Mouse (Mus musculus) frontal cortex, postnatal 36 days (tissue): ENCODE data around the gene Gm45837.
A peak's percentile ranks its signal among the peaks of the same experiment; 100 is the strongest.

Experiments used
- DNase-seq, 2 experiments: peaks; one replicate each; pipeline ENCODE4 v3.0.0; 2022; ENCODE audit warnings: low spot score in 2 of 2

The Gm45837 gene

DNA sequence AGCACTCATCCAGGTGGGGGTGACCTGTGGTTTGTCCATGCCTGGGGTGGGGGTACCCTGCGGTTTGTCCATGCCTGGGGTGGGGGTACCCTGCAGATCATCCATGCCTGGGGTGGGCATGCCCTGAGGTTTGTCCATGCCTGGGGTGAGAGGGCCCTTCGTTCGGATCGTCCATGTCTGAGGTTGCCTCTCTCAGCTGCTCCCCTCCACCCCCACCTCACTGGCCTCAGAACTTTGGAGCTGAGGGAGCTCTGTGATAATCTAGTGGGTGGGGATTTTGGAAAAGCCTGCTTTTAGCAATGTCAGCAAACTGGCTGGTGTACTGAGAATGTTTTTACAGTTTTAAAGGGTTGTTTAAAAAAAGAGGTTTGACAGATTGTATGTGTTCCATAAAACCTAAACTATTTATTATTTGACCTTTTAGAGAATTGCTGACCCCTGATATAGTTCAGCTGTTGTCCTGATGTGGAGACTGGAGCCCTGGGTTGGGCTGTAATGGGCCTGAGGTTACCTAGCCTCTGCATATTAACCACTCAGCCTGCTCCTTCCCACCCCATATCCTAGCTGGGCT lies 18.7 kb upstream of the Gm45837 start:
- no peak for DNase-seq

DNA sequence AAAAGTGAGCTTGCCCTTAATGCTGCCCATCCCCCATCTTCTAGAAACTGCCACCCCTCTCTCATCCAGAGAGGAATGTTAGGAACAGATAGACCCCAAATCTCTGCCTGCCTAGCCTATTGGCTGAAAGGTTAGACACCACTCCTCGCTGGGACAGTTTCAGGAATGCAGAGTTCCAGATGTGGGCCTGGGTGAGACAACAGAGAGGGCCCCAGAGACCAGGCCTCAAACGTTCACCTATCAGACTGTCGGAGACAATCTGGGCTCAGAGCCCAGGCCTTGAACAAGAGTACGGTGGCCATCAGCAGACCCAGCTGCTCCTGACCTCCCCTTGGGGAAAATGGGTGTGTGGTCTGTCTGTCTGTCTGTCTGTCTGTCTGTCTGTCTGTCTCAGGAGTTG lies 17.7 kb upstream of the Gm45837 start:
- DNase-seq = no peak

DNA sequence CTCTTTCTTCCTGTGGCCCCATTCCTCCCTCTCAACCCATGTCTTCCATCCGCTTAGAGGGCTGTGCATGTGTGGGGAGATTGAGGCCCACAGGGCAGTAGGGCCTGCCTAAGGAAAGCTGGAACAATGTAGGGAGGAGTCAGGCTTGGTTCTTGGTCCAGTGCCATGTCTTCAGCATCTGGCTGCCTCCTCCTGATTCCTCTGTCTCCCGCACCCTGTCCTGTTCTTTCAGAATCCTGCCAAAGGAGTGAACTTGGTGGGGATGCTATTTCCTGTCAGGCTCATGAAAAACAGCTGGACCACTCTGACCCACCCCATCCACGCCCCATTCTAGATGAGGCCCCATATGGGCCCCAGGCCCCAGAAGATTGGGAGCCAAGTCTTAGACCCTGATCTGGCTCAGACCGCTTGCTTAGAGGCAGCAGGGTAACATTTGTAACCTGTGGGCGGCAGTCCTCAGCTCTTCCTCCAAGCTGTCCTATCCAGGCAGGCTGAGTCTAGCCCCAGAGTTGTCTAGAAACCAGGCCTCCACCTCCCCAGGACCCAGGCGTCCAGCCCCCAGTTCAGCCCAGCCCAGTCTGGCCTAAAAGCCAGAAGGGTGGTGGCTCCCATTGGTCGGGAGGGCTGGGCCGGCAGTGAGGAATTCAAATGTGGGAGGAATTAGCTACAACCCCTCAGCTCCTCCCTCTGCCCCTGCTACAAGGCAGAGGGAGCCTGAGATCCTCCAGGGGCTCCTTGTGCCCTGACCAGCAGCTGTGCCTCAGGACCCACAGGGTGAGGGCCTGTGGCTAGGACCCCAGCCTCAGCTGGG lies 16.8 kb upstream of the Gm45837 start:
- no peak for DNase-seq

DNA sequence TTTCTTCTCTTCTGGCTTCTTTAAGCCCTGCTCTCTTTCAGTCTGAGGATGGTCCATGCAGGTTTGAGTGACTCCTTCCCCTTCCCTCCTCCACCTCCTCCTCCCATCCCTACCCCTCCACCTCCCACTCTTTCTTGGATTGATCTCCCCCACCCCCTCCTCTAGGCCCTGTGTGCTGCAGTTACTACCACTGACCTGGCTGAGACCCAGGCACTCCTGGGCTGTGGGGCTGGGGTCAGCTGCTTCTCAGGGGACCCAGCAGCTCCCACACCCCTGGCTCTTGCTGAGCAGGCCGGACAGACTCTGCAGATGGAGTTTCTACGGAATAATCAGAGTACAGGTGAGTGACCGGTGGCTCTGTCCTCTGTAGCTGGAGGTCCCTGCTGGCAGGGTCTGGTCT lies 16.1 kb upstream of the Gm45837 start:
- no peak for DNase-seq

DNA sequence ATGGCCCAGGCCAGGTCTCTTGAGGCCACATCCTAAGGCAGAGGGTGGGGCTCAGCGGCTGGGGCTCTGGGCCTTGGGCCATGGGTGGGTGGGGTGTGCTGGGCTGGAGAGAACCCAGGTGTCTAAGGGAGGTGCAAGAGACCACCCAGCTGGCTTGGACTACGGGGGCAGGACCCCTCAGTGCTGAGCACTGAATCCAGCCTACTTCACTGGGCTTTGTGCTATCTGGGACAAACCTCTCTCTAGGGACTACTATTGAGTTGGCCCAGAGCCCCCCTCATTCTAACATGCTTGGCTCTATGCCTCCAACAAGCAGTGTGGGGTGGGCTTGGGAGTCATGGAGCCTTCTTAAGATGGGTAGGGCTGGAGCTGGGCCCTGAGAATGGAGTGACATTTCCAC lies 15.2 kb upstream of the Gm45837 start:
- no peak for DNase-seq

DNA sequence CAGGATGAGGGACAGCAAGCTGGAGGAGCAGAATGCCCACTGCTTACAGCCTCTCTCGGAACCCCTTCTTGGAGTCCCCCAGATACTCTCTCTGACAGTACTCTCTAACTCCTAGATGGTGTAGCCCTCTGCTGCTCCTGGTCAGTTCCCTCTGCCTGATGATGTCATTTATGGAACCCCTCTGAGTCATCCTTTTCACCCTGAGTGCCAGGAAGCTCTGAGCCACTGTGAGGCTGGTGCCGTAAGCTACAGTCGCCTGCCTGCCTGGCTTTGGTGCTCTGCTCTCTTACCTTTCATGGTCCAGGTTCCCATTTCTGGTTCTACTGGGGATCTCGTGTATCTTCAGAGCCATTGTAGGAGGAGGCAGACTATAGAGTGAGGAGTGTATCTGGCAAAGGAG lies 13.5 kb upstream of the Gm45837 start:
- DNase-seq = no peak

DNA sequence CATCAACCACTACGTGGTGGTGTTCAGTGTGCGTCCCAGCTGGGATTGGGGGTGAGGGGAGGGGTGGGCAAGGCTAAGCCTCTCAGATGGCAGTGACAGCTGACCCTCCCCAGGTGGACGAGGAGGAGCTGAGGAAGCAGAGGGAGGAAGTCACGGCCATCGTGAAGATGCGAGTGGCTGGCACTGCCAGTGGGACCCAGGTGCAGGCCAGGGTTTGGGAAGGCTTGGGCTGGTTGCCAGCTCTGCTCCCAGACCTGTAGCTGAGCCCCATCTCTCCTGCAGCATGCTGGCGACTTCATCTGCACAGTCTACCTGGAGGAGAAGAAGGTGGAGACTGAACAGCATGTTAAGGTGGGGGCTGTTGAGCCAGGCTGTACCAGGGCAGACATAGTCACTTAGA lies 9.2 kb upstream of the Gm45837 start:
- no peak for DNase-seq

DNA sequence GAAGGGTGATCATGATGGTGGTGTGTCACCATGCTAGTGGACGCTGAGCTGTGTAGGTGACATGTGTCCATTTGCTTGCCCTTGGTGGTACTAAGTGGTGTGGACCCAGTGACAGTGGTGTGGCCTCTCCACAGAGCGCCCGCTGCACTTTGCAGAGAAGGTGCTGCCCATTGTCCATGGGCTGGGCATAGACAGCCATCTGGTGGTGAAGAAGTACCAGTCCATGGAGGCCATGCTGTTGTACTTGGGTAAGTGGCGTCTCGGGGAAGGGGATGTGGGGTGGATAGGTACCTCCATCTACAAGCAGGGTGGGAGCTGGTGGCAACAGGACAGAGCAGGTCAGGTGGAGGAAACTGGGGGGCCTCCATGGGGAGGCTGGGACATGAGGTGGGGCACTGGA lies 6.9 kb upstream of the Gm45837 start:
- no peak for DNase-seq

DNA sequence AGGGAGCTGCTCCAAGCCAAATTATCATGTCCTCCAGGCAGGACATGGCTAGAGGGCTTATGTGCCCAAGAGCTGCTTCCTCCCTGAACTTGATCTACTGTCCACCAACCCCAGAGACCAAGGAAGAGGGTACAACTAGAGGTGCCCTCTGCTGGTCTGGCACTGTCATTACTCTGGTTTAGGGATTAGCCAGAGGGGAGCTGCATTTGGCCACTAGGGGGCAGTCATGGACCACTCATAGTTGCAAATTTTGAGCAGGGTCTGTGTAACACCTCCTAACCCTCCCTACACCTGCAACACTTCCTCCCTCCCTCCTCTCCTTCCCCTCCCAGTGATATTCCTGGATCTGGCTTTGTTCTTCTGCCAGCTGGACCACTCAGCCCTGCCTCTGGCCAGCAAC lies 2.1 kb downstream of the Gm45837 start:
- DNase-seq = peak; percentile 90 to 93

DNA sequence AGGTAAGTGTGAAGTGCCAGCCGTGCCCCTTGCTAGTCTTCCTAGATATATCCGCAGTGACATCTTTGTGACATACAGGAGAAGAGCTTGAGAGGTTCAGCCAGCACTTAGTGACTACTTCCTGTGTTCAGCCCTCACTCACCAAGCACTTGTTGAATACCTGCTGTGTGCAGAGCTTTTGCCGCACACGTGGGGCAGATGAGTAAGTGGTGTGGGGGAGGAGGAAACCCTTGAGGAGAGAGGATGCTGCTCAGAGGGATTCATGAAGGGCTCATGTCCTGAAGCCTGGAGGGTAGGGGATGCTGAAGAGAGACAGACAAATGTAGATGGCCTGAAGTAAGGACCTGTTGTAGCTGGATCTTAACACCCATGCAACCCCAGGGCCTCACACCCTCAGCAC lies 3.5 kb downstream of the Gm45837 start:
- DNase-seq = no peak

DNA sequence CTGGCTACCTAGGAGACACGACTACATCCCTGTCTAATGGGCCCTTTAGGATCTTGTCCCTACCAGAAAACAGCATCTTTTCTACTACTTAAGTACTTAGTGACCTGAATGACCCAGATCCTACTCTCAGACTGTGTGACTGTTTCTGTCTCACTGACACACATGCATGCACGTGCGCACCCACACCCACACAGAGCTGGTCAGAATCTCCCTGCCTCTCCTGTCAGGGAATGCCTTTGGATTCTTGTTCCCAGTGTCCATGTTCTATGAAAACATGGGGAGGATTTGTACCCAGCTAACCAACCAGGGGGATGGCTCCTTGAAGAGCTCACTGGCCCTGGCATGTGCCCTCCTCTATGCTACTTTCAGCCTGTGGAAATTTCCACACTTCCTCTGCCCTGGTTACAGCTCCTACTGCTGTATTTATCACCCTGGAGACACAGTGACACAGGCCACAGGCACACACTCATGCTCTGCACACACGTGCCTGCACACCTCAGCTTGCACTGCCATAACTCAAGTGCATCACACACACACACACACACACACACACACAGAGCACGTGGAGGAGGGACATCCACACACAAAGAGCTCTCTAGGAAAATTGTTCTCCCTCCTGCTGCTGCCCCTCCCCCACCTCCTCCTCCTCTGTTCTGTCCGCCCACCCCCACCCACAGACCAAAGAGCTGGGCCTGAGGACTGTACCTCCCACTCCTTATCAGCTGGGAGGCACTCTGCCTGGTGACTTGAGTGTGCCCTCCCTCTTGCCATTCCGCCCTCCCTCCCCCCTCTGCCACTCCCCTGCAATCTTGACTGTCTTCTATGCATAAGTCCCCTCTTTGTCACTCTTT lies 4.2 kb downstream of the Gm45837 start:
- DNase-seq = no peak

DNA sequence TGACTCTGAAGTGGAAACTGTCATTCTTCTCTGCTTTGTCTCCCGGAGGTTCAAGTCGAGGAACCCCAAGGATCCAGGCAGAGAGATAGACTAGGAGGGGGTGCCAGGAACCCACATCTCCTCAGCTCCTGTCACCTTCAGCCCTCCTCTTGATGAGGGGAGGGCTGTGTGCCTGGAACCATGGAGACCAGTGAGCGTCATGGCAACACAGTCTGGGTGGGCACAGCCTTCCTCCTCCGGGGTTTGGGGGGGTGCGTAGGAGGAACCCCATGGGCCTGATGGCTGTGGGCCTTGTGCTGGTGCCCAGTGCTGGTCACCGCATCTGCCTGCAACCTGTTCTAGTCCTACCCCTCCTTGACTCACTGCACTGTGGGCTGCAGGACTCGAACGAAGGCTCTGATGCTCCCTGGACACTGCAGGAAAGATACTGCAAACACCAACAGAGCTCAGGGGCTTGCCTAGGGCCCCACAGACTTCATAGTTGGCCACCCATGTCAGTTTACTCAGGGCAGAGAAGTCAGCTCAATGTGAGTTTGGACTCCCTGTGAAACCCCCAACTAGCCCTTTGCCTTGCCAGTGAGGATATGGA lies 4.9 kb downstream of the Gm45837 start:
- no peak for DNase-seq

DNA sequence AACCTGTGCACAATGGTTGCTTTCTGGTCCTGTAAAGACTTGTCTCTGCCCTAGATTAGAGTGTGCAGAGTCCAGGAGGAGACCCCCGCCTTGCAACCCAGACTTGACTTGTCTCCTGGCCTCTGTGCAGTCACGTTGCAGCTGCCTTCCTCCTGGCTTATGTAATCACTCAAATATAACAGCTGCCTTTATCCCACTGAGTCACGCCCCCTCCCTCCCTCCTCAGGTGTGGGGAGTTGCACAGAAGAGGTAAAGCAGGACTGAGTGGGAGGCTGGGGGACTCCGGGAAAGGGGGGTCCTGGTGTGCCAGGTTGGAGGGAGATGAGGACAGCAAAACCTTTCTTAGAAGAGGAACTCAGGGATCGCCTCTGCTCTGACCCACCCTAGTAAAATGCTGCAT lies 5.7 kb downstream of the Gm45837 start:
- no peak for DNase-seq

DNA sequence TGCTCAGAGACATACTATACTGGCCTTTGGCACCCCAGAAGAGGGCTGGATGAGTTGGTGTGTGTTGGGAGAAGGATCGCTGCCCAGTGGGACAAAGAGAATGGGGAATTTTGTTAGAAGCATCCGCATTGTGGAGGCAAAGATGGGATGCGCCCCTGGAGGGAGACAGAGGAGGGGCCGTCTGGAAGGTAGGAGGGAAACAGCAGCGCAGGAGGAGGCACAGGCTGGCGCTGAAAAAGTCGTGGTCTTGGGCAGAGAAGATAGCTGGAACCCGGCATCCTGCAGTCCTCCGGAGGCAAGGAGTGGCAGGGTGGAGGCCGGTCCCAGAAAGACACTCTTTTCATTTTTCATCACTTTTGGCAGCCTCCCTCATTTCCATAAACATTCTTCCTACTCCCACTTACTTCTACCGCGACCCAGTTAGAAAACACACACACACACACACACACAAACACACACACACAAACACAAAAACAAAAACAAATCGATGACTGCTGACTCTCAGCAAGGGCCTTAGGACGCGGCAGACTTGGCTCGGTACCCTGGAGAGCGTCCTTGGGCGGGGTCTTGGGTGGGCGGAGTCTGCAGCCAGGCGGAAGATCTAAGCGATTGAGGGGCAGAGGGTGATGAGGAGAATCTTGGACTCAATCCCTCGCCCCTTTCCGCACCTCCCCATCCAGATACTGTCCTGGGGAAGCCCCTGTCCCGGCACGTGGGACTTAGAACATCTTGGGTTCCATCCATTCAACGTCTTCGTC lies 8.5 kb downstream of the Gm45837 start:
- no peak for DNase-seq

DNA sequence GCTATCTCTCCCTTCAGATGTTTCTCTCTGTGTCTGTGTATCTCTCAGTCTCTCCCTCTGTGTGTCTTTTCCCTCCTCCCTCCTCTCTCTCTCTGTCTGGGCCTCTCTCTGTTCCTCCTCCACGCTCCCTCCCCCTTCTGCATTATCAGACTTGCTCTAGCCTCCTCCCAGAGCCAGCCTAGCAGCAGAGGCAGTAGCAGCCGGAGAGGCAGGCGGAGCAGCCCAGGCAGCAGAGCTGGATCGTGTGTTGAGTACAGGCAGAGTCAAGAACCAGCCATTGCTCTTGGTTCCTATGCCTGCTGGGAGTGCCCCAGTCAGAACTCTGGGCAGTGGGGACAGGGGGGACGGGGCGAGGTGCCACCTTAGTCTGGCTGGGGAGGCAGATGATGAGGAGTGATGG lies 10.8 kb downstream of the Gm45837 start, which contains the start of gene Pde2a:
Gene Pde2a, plus strand, starts transcription at position 163 of the 400 bp plus-strand sequence.
- peak; percentile 87 to 88 for DNase-seq

DNA sequence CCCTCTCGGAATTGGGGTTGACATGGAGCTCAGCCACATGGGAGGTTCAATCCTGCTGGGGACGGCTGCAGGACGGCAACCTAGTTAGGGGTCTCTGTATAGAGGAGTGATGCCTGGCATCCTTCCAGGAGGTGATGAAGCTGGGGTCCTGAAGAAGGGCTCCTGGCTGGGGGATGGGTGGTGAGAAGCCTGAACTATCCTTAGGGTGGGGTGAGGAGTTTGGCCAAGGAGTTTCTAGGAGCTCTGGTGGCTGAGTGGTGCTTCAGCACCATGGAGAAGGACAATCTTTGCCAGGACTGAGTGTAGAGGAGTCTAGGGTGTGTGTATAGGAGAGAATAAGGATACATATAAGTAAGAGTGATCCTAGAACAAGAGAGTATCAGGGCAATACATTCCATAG lies 11.4 kb downstream of the Gm45837 start:
- no peak for DNase-seq

DNA sequence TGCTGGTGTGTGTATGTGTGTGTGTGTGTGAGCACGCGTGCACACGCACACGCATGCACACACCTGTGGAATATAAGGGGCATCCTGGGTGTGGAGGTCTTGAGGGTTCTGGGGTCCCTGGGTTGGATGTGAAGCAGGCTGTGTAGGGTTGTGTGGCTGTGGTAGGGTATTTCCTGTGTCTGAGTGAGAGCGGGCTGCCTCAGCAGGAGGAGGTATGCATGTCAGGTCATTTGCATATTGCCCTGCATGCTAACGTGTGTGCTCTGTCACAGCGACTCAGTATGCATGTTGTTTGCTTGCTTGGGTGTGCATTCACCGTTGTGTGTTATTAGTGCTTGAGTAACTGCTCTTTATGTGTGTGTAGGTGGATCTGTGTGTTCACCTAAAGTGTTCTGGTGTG lies 12.0 kb downstream of the Gm45837 start:
- DNase-seq = no peak

DNA sequence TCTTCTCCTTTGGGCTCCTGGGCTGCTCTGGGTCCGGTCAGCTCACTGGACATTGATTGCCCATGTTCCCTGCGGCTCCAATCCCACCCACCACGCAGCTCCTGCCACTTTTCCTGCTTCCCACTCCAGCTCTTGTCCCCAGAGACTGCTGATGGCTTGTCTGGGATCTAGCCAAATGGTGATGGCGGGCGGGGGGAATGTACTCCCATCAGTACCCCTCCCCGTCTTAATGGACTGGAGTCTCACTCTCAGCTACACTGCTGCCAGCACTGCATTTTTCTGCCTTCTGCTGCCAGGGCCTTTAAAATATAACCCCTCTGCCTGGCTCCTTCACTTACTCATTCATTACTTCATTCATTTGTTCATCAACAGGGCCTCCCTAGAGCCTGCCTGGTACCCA lies 13.3 kb downstream of the Gm45837 start:
- DNase-seq = no peak

DNA sequence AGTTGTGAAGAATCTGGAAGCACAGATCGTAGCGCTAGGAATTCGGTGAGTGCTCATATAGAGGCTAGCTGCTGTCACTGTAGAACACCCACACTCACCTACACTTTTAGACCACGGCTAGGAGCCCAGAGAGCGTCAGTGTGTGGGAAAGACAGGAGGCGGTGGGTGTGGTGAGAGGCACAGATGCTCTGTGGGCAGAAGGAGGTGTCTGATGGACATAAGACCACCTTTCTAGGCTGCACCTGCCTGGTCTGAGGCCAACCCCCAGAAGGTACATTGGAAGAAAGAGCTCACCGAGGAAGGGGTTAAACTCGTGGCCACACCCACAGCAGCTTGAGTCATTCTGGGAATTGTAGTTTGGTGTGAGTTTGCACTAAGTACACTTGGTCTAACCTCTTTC lies 16.0 kb downstream of the Gm45837 start:
- DNase-seq = peak in 1 of 2 experiments; percentile 75

DNA sequence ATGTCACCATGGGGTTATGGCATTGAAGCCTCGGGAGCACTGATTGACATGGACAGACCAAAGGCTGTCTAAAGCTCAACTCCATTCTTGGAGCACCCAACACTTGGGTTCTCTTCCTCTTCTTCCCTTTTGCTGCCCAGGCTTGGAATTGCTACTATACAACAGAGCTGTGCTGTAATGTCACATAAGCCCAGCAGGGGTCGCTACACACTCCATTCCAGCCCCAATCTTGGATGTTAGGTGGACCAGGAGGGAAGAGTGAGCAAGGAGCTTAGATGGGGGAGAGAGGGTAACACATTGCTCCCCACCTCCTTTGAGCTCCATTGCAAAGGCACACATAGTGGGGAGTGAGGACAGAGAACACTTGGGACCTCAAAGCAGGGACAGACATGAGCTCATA lies 17.1 kb downstream of the Gm45837 start:
- peak in 1 of 2 experiments; percentile 62 for DNase-seq

DNA sequence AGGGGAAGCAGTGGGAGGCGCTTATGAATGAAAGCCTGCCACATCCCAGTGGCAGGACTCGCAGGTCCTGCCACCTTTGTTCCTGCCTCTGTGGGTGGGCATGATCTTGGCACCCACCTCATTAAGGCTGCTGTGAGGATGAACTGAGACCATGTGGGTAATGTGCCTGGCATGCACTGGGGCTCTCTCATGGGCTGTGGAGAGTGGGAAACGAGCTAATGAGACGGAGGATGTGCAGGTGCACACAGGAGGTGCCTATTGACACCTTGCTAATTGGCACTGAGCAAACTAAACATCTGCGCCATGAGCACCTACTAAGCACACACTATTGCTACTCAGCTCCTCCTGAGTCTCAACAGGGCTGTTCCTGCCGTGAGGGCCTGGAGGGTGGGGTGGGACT lies 24.4 kb downstream of the Gm45837 start:
- DNase-seq = no peak

DNA sequence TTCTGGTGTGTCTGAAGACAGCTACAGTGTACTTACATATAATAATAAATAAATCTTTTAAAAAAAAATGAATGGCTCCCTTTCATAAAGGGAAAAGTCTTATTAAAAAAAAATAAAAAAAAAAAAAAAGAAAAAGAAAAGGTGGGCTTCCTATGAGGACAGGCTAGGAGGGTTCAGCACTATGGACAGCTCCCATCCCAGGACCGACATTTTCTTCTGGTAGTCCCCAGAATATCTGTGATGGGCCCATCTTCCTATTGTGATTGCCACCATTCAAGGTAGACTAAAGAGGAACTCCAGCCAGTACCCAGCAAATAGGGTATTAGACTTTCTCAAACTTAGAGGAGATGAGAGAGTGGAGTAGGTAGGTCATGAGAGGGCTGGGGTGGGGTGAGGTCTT lies 27.2 kb downstream of the Gm45837 start:
- no peak for DNase-seq
